Mouse (Mus musculus) cerebellum, postnatal 14 days (tissue): ENCODE results near the gene Duoxa1.

Experiments used
- DNase-seq, 2 experiments: peaks; one replicate each; pipeline ENCODE4 v3.0.0; 2021; ENCODE audit warnings: mixed read lengths in 2 of 2

Duoxa1 gene

GRCm38 (mm10) chr2:122297271-122298095 is 16.0 kb downstream of the Duoxa1 start:
- no peak for DNase-seq

DNA sequence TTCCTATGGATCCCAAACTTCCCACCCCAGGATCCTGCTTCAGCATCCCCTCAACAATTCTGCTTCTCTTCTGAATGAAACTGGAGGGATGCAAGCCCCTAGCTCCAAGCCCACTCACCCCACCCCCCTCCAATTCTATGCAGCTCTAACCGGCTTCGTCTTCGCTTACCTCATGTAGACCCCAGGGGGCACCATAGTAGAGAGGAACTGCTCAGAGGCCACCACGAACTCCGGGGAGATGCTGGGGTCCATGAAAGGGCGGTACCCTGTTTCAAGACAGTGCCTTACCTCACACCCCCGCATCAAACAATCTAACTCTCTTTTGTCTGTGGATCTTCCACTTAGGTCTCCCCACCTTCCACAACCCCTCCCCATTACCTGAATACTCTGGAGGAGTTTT is 18.6 kb downstream of the Duoxa1 start:
- no peak for DNase-seq

DNA sequence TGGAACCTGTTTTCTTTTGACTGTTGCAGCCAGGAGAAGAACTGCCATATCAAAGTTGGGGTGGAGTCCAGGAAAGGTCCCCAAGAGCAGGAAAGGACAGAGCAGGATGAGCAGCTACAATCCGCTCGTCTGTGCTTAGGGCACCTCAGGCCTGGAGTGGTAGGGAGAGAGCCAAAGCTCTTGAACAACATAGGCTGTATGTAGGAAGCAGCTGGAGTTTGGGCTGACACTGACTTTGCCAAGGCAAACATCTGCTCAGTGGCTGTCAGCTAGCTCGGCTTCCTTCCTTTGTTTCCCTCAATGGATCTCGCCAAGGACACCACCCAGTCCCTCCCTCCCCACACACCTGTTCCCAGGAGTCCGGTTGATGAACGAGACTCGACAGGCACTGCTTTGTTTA is 27.4 kb downstream of the Duoxa1 start:
- DNase-seq = no peak

- DNase-seq = no peak
These were observed 29.4 kb downstream of the Duoxa1 start for GRCm38 (mm10) chr2:122284091-122284490.

DNA sequence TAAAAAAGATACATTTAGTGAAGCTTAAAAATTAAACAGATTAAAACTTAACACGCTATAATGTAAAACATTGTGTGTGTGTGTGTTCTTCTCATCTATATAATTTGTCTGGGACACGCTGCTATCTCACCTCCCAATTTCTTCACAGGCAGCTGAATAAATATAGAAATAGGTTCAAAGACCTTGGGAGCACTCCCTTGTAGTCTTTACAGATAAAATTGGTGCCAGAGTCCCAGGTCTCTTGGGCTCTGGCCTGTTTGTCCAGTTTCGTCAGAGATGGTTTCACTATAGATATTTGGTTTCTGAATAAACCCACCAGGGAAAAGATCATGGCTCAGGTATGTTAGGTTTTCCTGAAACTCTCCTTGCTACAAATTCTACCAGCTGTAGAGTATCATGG is 34.8 kb downstream of the Duoxa1 start:
- no peak for DNase-seq

DNA sequence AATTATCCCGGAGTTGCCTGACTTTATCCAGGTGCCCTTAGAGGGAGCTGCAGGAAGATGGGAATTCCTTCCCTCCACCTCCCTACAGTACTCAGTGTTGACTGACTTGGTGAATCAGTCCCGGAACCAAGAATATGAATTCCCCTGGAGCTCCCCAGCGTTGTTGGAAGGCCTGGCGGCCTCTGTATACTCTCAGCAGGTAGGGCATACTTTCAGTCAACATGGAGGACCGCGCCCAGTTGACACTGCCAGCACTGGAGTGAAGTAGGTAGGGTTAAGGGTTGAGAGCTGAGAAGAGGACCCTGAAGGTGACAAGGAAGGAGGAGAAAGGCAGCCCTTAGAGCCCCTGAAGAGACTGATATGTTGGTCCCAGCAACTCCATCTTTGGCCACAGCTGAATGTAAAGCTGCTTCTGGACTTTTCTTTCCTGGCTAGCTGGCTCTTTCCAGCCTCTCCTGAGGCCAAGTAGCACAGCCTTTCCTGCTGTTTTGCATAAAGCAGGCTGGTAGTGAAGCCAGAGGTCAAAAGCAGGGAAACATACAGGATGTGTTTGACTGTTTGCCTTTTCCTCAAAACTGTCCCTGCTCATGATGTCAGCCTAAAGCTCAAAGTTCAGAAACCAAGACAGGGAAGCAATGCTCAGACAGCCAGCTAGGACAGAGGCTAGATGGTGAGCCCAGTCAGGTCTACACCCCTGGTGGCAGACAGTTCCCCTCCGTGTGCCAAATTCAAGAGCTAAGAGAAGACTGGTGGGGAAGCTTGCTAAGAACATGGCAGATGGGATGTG is 46.9 kb downstream of the Duoxa1 start:
- DNase-seq = no peak

DNA sequence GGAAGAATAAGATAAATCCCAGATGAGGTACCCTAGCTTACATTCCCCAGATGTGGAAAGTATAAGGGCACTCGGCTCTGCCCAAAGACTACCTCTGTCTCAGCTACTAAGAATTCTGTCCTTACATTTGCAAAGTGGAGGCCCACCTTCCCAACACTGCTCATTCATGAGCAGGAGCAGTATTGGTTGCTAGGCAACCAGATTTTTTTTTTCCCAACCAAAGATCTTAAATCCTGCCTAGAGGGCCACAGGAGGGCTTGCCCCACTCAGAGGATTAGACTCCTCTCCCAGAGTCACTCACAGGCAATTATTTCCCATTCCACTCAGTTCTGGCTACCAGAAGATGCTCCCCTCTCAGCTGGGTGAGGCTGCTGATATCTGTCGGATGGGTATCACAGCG is 48.8 kb downstream of the Duoxa1 start:
- no peak for DNase-seq

DNA sequence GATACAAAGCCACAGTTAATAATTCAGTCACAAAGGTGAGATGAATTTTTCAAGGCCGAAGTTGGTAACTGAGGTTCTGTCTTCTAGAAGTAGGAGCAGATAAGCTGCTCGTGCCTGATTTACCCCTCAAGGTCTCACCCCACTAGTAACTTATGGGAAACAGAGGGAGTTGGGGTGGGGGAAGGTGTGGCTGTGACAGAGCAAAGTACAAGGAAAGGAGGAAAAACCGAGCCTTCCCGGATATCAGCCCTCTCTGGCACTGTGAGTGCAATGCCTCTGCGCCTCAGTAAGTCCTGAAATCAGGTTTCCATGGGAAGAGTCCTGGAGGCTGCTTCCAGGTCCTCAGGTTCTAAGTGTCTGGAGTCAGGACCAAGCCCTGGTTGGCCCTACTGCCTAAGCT is 52.8 kb downstream of the Duoxa1 start:
- DNase-seq = no peak

GRCm38 (mm10) chr2:122255997-122256396 is 57.5 kb downstream of the Duoxa1 start:
- no peak for DNase-seq
